Mouse (Mus musculus) intestine, postnatal 0 days (tissue): ENCODE results near the gene Cdk2. TPM values are rescaled to one million over a fixed set of nuclear protein-coding genes. Genes with fewer than 3 reads are reported as not detected.

Experiments
- ATAC-seq: fragments of 200-750 bp; cut with Nextera tagmentation; 2 replicates; pipeline ENCODE4 v1.8.0; 2017; ENCODE audit warnings: mild to moderate bottlenecking, moderate TSS enrichment, moderate library complexity
- H3K27ac ChIP-seq: fragments of 300-500 bp; sonication (generic); 2 replicates; pipeline ENCODE4 v1.5.1; 2014; ENCODE audit warnings: mild to moderate bottlenecking, low read depth, low read length, moderate library complexity
- H3K27me3 ChIP-seq: fragments of 300-500 bp; sonication (generic); replicated peaks from 2 replicates; pipeline ENCODE4 v1.6.1; 2014; ENCODE audit warnings: low read length, mixed read lengths; ENCODE audit not compliant: control insufficient read depth, insufficient read depth
- H3K36me3 ChIP-seq: fragments of 300-500 bp; sonication (generic); 2 replicates; pipeline ENCODE4 v1.6.1; 2014; ENCODE audit warnings: mild to moderate bottlenecking, moderate library complexity; ENCODE audit not compliant: control insufficient read depth, insufficient read depth
- H3K4me1 ChIP-seq: fragments of 300-500 bp; sonication (generic); replicated peaks from 2 replicates; pipeline ENCODE4 v1.6.1; 2014; ENCODE audit warnings: antibody characterized with exemption, low read length, mixed read lengths; ENCODE audit not compliant: control insufficient read depth, insufficient read depth
- H3K4me2 ChIP-seq: fragments of 300-500 bp; sonication (generic); replicated peaks from 2 replicates; pipeline ENCODE4 v1.6.1; 2014; ENCODE audit warnings: low read depth, mild to moderate bottlenecking, moderate library complexity
- H3K4me3 ChIP-seq: fragments of 300-500 bp; sonication (generic); 2 replicates; pipeline ENCODE4 v1.5.1; 2014; ENCODE audit warnings: low read depth, low read length
- H3K9ac ChIP-seq: fragments of 300-500 bp; sonication (generic); 2 replicates; pipeline ENCODE4 v1.6.1; 2014; ENCODE audit warnings: mild to moderate bottlenecking, low read depth, low read length
- H3K9me3 ChIP-seq: fragments of 300-500 bp; sonication (generic); 2 replicates; pipeline ENCODE4 v1.6.1; 2016; ENCODE audit warnings: mixed run types; ENCODE audit not compliant: control insufficient read depth
- CTCF ChIP-seq: sonication (generic); IDR thresholded peaks from 2 replicates; pipeline ENCODE4 v1.5.1; 2016; ENCODE audit warnings: low read depth, mild to moderate bottlenecking, control low read depth, antibody characterized with exemption, moderate library complexity
- WGBS: fragments of 180-500 bp; shearing (Covaris S2); extraction: QIAGEN DNeasy Blood & Tissue Kit; methylation state at CpG from one replicate; pipeline ENCODE4 v1.1.7; 2014; 5-methylcytosine and 5-hydroxymethylcytosine counted together
- polyA plus RNA-seq: library from polyadenylated mRNA; unstranded; fragments of >200 nt; fragmentation: Nextera tagmentation; extraction: Ambion mirVana; gene quantifications from 2 replicates; pipeline ENCODE4 v1.2.1, GENCODE M21; 2015

Gene Cdk2
- polyA plus RNA-seq, 1 experiment from 2014 or later = 23.3 TPM

DNA sequence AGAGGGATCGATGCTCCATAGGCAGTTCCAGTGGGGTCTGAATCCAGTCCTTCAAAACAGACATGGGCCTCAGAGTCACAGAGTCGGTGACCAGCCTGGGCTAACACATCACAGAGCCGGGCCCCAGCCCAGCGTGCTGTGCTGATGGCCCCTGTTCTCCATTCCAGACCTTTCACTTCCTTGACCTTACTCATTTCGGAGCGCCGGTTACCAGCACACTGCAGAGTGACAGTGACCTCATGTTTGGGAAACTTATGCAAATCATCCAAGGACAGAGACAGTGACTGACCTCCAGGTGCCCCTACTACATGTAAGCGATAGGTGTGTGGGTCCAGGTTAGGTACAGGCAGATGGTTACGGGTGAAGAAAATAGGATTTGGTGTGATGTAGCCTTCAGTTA is 33.7 kb downstream of the Cdk2 start:
- Histone ChIP-seq H3K36me3 (peaks cover 5% of the 10 kb centered on the region; the same call in 1 of the 2 replicates), H3K4me2 (no peak overlapping the region), H3K4me3 (no peak overlapping the region), H3K9me3 (no peaks in the 10 kb centered on the region), H3K27me3 (no peaks in the 10 kb centered on the region), H3K27ac (no peak overlapping the region), H3K9ac (no peak overlapping the region), H3K4me1 (no peaks in the 10 kb centered on the region; the same call in 1 of the 2 replicates)
- no peak for ATAC-seq
- WGBS = 95% methylated on average over 9 of the region's 9 CpGs
- no peak for TF ChIP-seq CTCF

DNA sequence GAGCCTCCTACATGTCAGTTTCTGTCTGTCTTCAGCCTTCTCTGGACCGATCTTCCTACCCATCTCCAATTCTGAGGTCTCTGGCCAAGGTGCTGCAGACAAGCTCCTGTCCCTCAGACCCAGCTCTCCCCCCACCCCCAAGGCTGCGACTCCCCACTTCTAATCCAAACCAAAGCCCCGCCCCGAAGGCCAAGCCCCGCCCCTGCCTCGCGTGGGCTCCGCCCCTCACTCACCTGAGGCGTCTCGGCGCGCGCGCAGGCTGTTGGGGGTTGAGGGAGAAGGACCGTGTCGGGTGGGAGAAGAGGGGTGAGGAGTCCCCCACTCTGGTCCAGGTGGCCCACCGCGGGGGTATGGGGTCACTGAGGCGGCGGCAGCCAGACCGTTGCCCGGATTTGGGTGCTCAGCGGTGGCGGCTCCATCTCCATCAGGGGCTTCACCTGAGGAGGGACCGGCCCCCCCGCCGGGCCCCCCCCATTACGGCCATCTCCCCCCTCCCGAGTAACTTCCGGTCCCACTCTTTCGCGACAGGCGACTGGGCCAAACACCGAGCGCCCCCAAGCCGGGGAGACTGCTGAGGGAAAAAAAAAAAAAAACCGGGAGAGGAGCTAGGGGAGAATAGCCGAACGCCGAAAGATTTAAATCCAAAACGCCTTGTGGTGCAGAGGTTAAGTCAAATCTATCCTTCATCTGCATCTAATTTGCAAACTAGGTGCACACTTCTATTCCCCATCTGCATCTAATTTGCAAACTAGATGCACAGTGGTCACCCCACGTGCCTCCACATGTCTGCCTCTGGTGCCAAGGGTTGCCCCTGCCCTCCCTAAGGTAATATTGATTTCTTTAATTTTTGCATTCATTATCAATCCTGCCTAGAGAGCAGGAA is 35.8 kb downstream of the Cdk2 start:
- peak overlapping the region; percentile 65 for H3K4me3 ChIP-seq
- peaks cover 5% of the 10 kb centered on the region; the same call in 1 of the 2 replicates for H3K36me3 ChIP-seq
- no peaks in the 10 kb centered on the region for H3K9me3 ChIP-seq
- H3K9ac ChIP-seq = peak overlapping the region; percentile 61
- no peak overlapping the region for H3K27ac ChIP-seq
- H3K4me2 ChIP-seq = peak overlapping the region; percentile 96
- 0 out of 2 replicates have a peak, but pooled peaks have one; percentile 48 for ATAC-seq
- TF ChIP-seq CTCF = no peak
- H3K27me3 ChIP-seq = no peaks in the 10 kb centered on the region
- 2% methylated on average over 42 of the region's 42 CpGs for WGBS
- no peaks in the 10 kb centered on the region; the same call in 1 of the 2 replicates for H3K4me1 ChIP-seq

DNA sequence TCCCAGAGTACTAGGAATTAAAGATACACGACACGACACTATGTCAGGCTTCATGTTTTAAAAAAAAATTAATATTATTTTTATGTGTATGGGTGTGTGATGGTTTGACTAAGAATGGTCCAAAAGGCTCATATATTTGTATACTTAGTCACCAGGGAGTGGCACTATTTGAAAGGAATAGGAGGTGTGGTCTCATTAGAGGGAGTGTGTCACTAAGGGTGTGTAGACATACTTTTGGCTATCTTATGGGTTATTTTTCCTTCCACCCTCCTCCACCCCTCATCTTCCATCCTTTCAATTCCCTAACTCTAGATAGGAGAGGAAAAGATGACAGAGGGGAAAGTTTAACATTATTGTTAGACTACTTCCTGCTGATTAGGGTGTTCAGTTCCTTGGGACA is 39.0 kb downstream of the Cdk2 start:
- H3K4me2 ChIP-seq = no peak overlapping the region
- no peaks in the 10 kb centered on the region for H3K9me3 ChIP-seq
- no peak overlapping the region for H3K27ac ChIP-seq
- no peak for ATAC-seq
- WGBS = 96% methylated on average over 2 of the region's 2 CpGs
- H3K4me3 ChIP-seq = no peak overlapping the region
- no peak for TF ChIP-seq CTCF
- no peak overlapping the region for H3K9ac ChIP-seq
- H3K36me3 ChIP-seq = peaks cover 4% of the 10 kb centered on the region; the same call in 1 of the 2 replicates
- no peaks in the 10 kb centered on the region for H3K27me3 ChIP-seq
- no peaks in the 10 kb centered on the region; the same call in 1 of the 2 replicates for H3K4me1 ChIP-seq

DNA sequence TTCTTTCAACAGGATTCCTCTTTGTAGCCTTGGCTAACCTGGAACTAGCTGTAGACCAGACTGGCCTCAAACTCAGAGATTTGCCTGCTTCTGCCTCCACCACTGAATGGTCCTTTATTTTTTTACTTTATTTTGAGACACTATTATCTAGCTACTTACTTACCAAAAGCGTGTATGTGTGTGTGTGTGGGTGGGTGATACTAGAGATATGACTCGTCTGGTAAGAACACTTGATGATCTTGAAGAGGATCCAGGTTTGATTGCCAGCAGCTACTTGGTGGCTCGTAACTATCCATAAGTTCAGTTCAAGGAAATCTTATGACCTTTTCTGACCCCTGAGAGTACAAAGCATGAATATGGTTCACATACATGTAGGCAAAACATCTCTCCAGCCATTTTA is 39.5 kb downstream of the Cdk2 start:
- no peak for TF ChIP-seq CTCF
- no peak overlapping the region for H3K27ac ChIP-seq
- WGBS = 83% methylated on average over 3 of the region's 3 CpGs

DNA sequence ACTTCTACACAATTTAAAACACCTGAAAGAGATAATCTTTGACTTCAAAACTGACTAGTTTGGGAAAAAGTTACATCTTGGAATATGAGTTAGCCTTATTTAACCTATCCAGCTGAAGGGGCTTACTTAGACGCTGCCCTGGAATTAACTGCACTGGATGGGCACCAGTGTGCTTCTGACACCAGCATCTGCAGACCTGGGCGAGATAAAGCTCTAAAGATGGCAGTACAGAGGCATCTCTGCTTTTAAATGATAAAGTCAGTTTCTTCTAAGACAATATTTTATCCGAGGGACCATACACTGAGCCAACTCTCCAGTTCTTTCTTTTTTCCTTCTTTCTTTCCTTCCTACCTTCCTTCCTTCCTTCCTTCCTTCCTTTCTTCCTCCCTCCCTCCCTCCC is 40.0 kb downstream of the Cdk2 start:
- H3K27me3 ChIP-seq = no peaks in the 10 kb centered on the region
- no peak overlapping the region for H3K4me2 ChIP-seq
- H3K9me3 ChIP-seq = no peaks in the 10 kb centered on the region
- no peak for ATAC-seq
- no peak overlapping the region for H3K4me3 ChIP-seq
- H3K9ac ChIP-seq = no peak overlapping the region
- no peaks in the 10 kb centered on the region for H3K36me3 ChIP-seq
- TF ChIP-seq CTCF = no peak
- no peak overlapping the region for H3K27ac ChIP-seq
- 80% methylated on average over 3 of the region's 3 CpGs for WGBS
- no peaks in the 10 kb centered on the region; the same call in 1 of the 2 replicates for H3K4me1 ChIP-seq

More for the DNA sequence above, 39.5 kb downstream of the Cdk2 start:
- Histone ChIP-seq H3K9ac (no peak overlapping the region), H3K27me3 (no peaks in the 10 kb centered on the region), H3K9me3 (no peaks in the 10 kb centered on the region), H3K4me3 (no peak overlapping the region), H3K4me1 (no peaks in the 10 kb centered on the region; the same call in 1 of the 2 replicates), H3K4me2 (no peak overlapping the region), H3K36me3 (no peaks in the 10 kb centered on the region)
- ATAC-seq = no peak

DNA sequence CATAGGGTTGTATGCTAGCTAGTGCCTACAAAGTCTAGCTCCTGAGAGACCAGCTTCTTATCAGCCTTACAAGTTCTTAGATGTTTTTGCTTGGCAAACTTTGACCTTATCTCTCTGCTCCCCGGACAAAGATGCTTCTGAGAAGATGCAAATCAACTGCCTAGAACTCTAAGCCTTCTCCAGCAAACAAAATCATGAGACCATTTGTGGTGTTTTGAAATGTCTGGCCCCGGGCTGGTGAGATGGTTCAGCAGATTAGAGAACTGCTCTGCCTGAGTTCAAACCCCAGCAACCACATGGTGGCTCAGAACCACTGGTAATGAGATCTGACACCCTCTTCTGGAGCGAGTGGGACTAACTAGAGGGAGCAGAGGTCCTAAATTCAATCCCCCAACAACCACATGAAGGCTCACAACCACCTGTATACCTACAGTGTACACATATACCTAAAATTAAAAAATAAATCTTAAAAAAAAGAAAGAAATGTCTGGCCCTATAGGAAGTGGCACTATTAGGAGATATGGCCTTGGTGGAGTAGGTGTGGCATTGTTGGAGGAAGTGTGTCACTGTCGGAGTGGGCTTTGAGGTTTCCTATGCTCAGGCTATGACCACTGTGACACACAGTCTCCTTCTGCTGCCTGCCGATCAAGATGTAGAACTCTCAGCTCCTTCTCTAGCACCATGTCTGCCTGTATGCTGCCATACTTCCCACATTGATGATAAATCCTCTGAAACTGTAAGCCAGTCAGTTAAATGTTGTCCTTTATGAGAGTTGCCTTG is 41.2 kb downstream of the Cdk2 start:
- 53% methylated on average over 5 of the region's 5 CpGs for WGBS

More for the DNA sequence above, 41.2 kb downstream of the Cdk2 start:
- TF ChIP-seq CTCF = no peak
- no peak overlapping the region for H3K27ac ChIP-seq
- no peaks in the 10 kb centered on the region for H3K9me3 ChIP-seq
- no peaks in the 10 kb centered on the region; the same call in 1 of the 2 replicates for H3K4me1 ChIP-seq
- H3K36me3 ChIP-seq = no peaks in the 10 kb centered on the region
- no peak overlapping the region for H3K4me2 ChIP-seq
- no peak overlapping the region for H3K4me3 ChIP-seq
- no peak for ATAC-seq
- no peaks in the 10 kb centered on the region for H3K27me3 ChIP-seq
- no peak overlapping the region for H3K9ac ChIP-seq
